Mouse (Mus musculus) adrenal gland, adult 18-20 months (tissue): ENCODE results near the gene Higd1a. TPM values are rescaled to one million over a fixed set of nuclear protein-coding genes. Genes with fewer than 3 reads are reported as not detected.

Experiments
- DNase-seq, 2 experiments: peaks; one replicate each; pipeline ENCODE4 v3.0.0; 2021 to 2022; ENCODE audit warnings: low spot score in 2 of 2
- total RNA-seq, 2 experiments: library from RNA; stranded (reverse); gene quantifications; 1 replicate in 1 of 2; 2 replicates in 1 of 2; pipeline ENCODE4 v1.2.3; 2021

Gene Higd1a
- total RNA-seq, 2 experiments from 2014 or later: 89.4 to 116 TPM

DNA sequence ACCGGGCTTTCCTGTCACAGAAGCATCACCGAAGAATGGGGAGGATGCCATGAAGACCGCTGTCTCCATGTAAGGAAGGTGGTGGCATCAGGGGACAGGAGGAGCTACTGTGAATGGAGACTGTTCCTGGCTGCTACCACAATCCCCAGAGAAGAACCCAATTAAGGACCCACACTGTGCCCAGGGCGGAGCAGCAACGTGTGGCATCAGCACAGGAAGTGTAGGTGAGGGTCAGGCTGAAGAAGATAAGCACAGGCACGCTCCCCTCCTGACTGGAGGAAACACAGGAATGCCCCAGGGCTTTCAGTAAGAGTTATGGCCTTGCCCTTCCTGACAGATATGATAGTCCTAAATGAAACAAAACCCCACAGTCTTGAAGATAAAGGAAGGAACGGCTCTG lies 55.4 kb downstream of the Higd1a start:
- no peak for DNase-seq

DNA sequence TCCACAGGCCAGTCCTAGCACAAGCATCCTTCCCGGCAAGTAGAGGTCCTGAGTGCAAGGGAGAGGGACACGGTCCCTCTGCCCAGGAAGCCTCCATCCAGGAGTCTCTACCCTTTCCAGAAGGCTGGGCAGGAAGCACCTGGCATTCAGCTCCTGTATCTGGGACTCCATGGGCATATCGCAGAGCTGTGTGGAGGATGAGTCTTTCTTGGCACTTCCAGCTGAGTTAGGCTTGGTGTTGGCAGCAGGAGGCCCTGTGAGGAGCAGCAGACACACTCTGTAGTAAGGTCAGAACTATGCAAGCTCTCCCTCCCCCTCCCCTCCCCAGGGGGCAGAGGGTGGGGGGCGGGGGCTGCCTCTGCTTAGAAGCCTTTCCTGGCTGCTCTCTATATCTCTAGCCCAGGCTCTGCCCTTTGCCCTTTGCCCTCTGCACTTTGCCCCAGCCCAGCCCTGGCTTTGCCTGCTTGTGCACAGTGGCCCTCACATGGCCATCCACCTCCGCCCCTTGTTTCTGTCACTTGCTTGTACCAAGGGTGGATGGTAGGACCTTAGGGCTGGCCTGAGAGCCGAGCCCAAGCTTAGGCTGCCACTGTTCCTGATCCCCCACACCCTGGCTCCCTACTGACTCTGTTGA lies 59.2 kb downstream of the Higd1a start:
- DNase-seq: no peak

Other genes starting within 250 kb of the Higd1a start
- not detected for gene Lyzl4, start 216.3 kb downstream of the Higd1a start, total RNA-seq
- under 1 TPM; 0.30 to 0.67 TPM for gene Vipr1, start 215.6 kb downstream of the Higd1a start, total RNA-seq
- 1 to 10 TPM; 4.0 to 4.3 TPM for gene Sec22c, start 152.9 kb downstream of the Higd1a start, total RNA-seq
- 10 to 100 TPM; 40.8 to 44.5 TPM for gene Ss18l2, start 148.0 kb downstream of the Higd1a start, total RNA-seq
- gene Nktr, start 139.2 kb downstream of the Higd1a start, total RNA-seq: 10 to 100 TPM; 61.9 to 62.7 TPM
- 10 to 100 TPM; 22.8 to 32.5 TPM for gene Zfp651, start 99.0 kb downstream of the Higd1a start, total RNA-seq
- gene Klhl40, start 80.8 kb downstream of the Higd1a start, total RNA-seq: under 1 TPM in 1 of 2 experiments, not detected in 1; 0.32 TPM
- not detected for gene Hhatl, start 65.9 kb downstream of the Higd1a start, total RNA-seq
- gene Ccdc13, start 18.9 kb downstream of the Higd1a start, total RNA-seq: under 1 TPM; 0.70 to 0.93 TPM
- 1 to 10 TPM; 1.8 to 2.1 TPM for gene Ackr2, start 40.0 kb upstream of the Higd1a start, total RNA-seq
- under 1 TPM; 0.61 to 0.70 TPM for gene Cyp8b1, start 57.9 kb upstream of the Higd1a start, total RNA-seq
- gene Fam198a, start 92.6 kb upstream of the Higd1a start, total RNA-seq: 1 to 10 TPM in 1 of 2 experiments, under 1 TPM in 1; 0.48 to 1.3 TPM
- 10 to 100 TPM; 19.2 to 19.7 TPM for gene Pomgnt2, start 138.7 kb upstream of the Higd1a start, total RNA-seq